Mouse (Mus musculus): Measurements from ENCODE around the gene Zfp169. TPM values are rescaled to one million over a fixed set of nuclear protein-coding genes. Genes with fewer than 3 reads are reported as not detected.
A peak's percentile ranks its signal among the peaks of the same experiment; 100 is the strongest.

The Zfp169 gene
- 4.9 and 5.2 TPM in 2 replicates for polyA plus RNA-seq (2015; fragmentation: Nextera tagmentation; extraction: Ambion mirVana)

- Histone ChIP-seq H3K4me1 (replicated peaks) (peaks cover 15% of the 10 kb centered on the region), H3K27ac (peak within 1 kb of the TSS; percentile 65), H3K9ac (replicated peaks) (peak within 1 kb of the TSS; percentile 89), H3K36me3 (no peaks in the 10 kb centered on the region), H3K27me3 (no peaks in the 10 kb centered on the region), H3K9me3 (no peaks in the 10 kb centered on the region), H3K4me3 (replicated peaks) (peak within 1 kb of the TSS; percentile 76), H3K4me2 (replicated peaks) (peak within 1 kb of the TSS; percentile 86)
- ATAC-seq, result peak; percentile 100
- WGBS, result 3% methylated on average over 34 of the region's 34 CpGs
Measured at GRCm38 (mm10) chr13:48513003-48513929, at the start of gene Zfp169, which contains the start of gene A830005F24Rik. TSS of gene Zfp169 (minus strand) at chr13:48513451. TSS of gene A830005F24Rik (plus strand) at chr13:48513570.

DNA sequence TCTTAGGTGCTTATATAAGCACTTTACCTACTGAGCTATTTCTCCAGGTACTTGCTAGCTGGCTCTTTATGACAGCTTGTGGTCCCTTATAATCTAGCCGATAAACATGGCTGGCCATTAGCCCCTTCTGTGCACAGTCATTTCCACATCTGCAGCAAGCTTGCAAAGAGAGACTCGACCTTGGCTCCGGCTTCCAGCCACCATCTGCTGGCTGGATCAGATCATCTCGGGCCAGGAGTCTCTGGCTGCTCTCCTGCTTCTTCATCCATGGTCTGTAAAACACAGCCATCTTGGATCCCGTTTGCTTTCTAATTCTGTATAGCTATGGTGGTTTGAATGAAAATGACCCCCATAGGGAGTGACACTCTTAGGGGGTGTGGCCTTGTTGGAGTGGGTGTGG lies 49.1 kb upstream of the Zfp169 start:
- 93% methylated on average over 5 of the region's 5 CpGs for WGBS
- H3K27ac ChIP-seq, result no peak overlapping the region
- H3K4me3 ChIP-seq (replicated peaks), result no peak overlapping the region
- ATAC-seq, result no peak
- H3K27me3 ChIP-seq, result no peaks in the 10 kb centered on the region
- no peaks in the 10 kb centered on the region for H3K36me3 ChIP-seq
- no peaks in the 10 kb centered on the region for H3K9me3 ChIP-seq
- no peak overlapping the region for H3K9ac ChIP-seq (replicated peaks)
- peaks cover 7% of the 10 kb centered on the region; the same call in 1 of the 2 replicates for H3K4me1 ChIP-seq (replicated peaks)
- H3K4me2 ChIP-seq (replicated peaks), result no peak overlapping the region

DNA sequence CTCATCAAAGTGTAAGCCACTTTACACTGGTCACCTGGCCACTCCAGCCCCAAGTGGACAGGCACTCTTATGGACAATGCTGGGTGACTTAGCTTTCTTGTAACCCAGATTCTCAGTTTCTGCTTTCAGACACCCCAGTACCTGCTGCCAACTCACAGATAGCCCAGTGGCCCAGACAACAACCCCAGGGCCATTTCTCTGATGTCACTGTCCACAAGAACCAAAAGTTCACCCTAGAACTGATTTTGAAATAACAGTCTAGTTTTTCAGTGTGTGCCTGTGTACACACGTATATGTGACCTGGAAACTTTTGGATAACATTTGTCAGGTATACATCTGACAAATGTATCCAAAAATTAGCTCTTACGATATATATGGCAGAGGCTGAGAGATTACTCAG lies 48.2 kb upstream of the Zfp169 start:
- WGBS, result 93% methylated on average over 2 of the region's 2 CpGs
- Histone ChIP-seq H3K27ac (no peak overlapping the region), H3K9me3 (no peaks in the 10 kb centered on the region), H3K4me3 (replicated peaks) (no peak overlapping the region), H3K27me3 (no peaks in the 10 kb centered on the region), H3K4me1 (replicated peaks) (peaks cover 6% of the 10 kb centered on the region; the same call in 1 of the 2 replicates), H3K36me3 (no peaks in the 10 kb centered on the region), H3K4me2 (replicated peaks) (no peak overlapping the region), H3K9ac (replicated peaks) (no peak overlapping the region)
- no peak for ATAC-seq

DNA sequence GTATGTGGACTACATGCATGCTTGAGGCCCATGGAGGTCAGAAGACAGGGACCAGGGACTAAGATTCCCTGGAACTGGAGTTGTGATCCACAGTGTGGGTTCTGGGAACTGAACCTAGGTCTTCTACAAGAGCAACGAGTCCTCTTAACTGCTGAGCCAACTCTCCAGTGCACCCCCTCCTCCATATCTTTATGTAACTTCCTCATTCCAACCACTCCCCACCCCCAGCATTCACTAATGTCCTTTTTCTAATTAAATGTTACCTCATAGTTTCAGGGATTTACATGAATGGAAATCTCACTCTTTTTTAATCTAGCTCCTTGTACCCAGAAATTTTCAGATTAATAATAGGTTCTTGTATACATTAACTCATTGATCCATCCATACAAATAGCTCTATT lies 42.7 kb upstream of the Zfp169 start:
- no peak for ATAC-seq
- H3K27me3 ChIP-seq, result no peaks in the 10 kb centered on the region

GRCm38 (mm10) chr13:48554552-48554951 lies 41.3 kb upstream of the Zfp169 start:
- Histone ChIP-seq H3K27me3 (no peaks in the 10 kb centered on the region), H3K36me3 (no peaks in the 10 kb centered on the region), H3K4me1 (replicated peaks) (0 out of 2 replicates have a peak, but pooled peaks cover 9% of the 10 kb centered on the region), H3K9ac (replicated peaks) (no peak overlapping the region), H3K27ac (no peak overlapping the region), H3K9me3 (no peaks in the 10 kb centered on the region), H3K4me3 (replicated peaks) (no peak overlapping the region), H3K4me2 (replicated peaks) (no peak overlapping the region)
- ATAC-seq, result no peak
- WGBS, result 70% methylated on average over 1 of the region's 1 CpGs

More for the DNA sequence above, 42.7 kb upstream of the Zfp169 start:
- Histone ChIP-seq H3K4me3 (replicated peaks) (no peak overlapping the region), H3K36me3 (no peaks in the 10 kb centered on the region), H3K27ac (no peak overlapping the region), H3K4me2 (replicated peaks) (no peak overlapping the region), H3K4me1 (replicated peaks) (0 out of 2 replicates have a peak, but pooled peaks cover 9% of the 10 kb centered on the region), H3K9me3 (no peaks in the 10 kb centered on the region), H3K9ac (replicated peaks) (no peak overlapping the region)
- 85% methylated on average over 1 of the region's 1 CpGs for WGBS

GRCm38 (mm10) chr13:48553511-48553910 lies 40.3 kb upstream of the Zfp169 start:
- Histone ChIP-seq H3K9ac (replicated peaks) (no peak overlapping the region), H3K36me3 (no peaks in the 10 kb centered on the region), H3K9me3 (no peaks in the 10 kb centered on the region), H3K27ac (no peak overlapping the region), H3K4me3 (replicated peaks) (no peak overlapping the region), H3K4me2 (replicated peaks) (no peak overlapping the region), H3K4me1 (replicated peaks) (0 out of 2 replicates have a peak, but pooled peaks cover 9% of the 10 kb centered on the region), H3K27me3 (no peaks in the 10 kb centered on the region)
- ATAC-seq, result no peak
- 58% methylated on average over 5 of the region's 5 CpGs for WGBS

DNA sequence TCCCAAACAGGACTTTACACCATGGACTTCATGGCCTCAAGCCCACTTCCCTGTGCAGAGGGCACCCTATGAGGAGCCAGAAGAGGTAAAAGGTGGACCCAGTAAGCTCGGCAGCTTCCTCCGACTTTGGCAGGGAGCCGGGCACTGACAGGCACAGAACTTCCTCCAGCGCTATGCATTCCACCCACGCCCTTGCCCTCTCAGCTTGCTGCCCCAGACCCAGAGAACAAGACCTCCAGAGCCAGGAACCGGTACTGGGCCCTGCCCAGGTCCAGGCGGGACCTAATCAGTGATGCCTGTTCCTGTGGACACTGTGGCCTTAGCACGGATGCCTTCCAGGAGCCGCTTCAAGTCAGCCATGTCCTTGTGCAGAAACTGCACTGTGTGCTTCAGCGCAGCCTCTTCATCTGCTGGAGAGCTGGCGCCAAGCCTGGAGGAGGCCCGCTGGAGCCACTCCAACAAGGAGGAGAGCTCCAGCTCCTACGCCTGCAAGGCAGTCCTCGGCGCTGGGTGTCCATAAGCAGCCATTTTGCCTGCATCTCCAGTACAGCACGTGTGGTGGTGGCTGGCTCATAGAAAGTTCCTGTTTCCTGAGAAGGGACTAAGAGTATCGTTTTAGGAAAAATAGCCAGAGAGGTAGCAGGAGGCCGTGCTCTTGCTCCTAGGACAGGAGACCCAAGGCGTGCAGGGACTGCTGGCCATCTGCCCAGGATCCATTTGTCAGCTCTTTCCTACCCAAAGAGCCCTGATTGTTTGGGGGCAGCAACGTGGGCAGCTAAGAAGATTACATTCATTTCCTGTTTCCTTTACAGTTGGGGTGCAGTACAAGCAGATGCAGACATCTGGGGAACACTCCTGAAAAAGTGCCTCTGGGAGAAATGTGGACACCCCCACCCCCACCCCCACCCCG lies 39.2 kb upstream of the Zfp169 start:
- no peaks in the 10 kb centered on the region for H3K9me3 ChIP-seq
- 74% methylated on average over 21 of the region's 21 CpGs for whole genome bisulfite sequencing
- peak; percentile 80 for ATAC-seq
- 0 out of 2 replicates have a peak, but pooled peaks cover 9% of the 10 kb centered on the region for H3K4me1 ChIP-seq (replicated peaks)
- no peaks in the 10 kb centered on the region for H3K27me3 ChIP-seq
- H3K27ac ChIP-seq, result peak overlapping the region; percentile 68
- H3K4me2 ChIP-seq (replicated peaks), result no peak overlapping the region
- H3K4me3 ChIP-seq (replicated peaks), result no peak overlapping the region
- no peaks in the 10 kb centered on the region for H3K36me3 ChIP-seq
- no peak overlapping the region for H3K9ac ChIP-seq (replicated peaks)

GRCm38 (mm10) chr13:48548296-48548695 lies 35.0 kb upstream of the Zfp169 start:
- WGBS, result 95% methylated on average over 5 of the region's 5 CpGs
- Histone ChIP-seq H3K9ac (replicated peaks) (no peak overlapping the region), H3K9me3 (no peaks in the 10 kb centered on the region), H3K27me3 (no peaks in the 10 kb centered on the region), H3K36me3 (no peaks in the 10 kb centered on the region), H3K4me2 (replicated peaks) (no peak overlapping the region), H3K27ac (no peak overlapping the region), H3K4me1 (replicated peaks) (peaks cover 24% of the 10 kb centered on the region), H3K4me3 (replicated peaks) (no peak overlapping the region)
- no peak for ATAC-seq

DNA sequence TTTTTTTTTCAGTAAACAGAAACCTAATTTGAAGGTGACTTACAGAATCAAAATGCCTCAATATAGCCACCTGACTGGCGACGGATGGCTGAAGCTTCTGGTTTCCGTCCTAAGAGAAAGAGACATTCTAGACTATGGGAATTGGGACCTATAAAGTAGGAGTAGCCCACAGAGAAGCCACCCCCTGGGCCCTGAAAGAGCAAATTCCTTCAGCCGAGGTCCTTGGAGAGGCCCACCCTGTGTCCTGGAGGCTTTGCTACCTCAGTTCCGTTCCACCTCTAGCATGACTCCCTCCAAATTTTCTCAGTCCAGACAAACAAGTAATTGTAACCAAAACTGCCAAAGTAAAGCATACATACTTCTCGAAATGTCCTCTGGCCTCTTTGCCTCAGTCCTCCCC lies 34.4 kb upstream of the Zfp169 start:
- H3K9ac ChIP-seq (replicated peaks), result no peak overlapping the region
- no peaks in the 10 kb centered on the region for H3K27me3 ChIP-seq
- WGBS, result 95% methylated on average over 6 of the region's 6 CpGs
- H3K4me2 ChIP-seq (replicated peaks), result no peak overlapping the region
- peaks cover 20% of the 10 kb centered on the region for H3K4me1 ChIP-seq (replicated peaks)
- no peak overlapping the region for H3K27ac ChIP-seq
- H3K36me3 ChIP-seq, result no peaks in the 10 kb centered on the region
- ATAC-seq, result no peak
- H3K4me3 ChIP-seq (replicated peaks), result no peak overlapping the region
- H3K9me3 ChIP-seq, result no peaks in the 10 kb centered on the region

DNA sequence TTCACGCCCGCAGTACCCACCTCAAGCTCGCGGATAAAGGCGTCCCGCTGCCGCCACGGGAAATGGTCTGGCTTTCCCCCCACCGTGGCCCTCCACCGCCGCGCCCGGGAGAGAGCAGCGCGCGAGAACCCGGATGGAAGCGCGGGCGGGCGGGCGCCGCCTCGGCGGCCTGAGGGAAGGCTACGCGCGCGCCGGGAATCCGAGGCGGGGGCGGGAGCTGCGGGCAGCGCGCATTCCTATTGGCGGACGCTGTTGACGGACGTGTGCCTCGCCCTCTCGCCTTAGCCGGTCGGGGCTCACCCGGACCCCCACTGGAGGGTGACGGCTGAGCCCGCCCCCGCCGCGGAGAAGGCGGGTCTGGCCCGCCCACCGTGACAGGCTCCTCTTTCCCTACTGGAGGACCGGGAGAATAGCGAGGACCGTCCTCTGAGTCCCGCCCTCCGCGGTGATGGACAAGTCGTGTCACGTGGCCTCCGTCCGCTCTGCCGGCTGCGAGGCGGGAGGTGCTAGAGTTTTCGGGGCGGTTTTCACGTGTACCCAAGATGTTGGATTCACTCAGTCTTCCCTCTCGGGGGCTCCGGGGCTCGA lies 33.2 kb upstream of the Zfp169 start:
- Histone ChIP-seq H3K9me3 (no peaks in the 10 kb centered on the region), H3K4me1 (replicated peaks) (peaks cover 25% of the 10 kb centered on the region), H3K4me3 (replicated peaks) (peak overlapping the region; percentile 79), H3K27ac (peak overlapping the region; percentile 100), H3K9ac (replicated peaks) (peak overlapping the region; percentile 95), H3K36me3 (no peaks in the 10 kb centered on the region), H3K4me2 (replicated peaks) (peak overlapping the region; percentile 57), H3K27me3 (no peaks in the 10 kb centered on the region)
- WGBS, result under 1% methylated on average over 54 of the region's 72 CpGs
- ATAC-seq, result peak; percentile 99

DNA sequence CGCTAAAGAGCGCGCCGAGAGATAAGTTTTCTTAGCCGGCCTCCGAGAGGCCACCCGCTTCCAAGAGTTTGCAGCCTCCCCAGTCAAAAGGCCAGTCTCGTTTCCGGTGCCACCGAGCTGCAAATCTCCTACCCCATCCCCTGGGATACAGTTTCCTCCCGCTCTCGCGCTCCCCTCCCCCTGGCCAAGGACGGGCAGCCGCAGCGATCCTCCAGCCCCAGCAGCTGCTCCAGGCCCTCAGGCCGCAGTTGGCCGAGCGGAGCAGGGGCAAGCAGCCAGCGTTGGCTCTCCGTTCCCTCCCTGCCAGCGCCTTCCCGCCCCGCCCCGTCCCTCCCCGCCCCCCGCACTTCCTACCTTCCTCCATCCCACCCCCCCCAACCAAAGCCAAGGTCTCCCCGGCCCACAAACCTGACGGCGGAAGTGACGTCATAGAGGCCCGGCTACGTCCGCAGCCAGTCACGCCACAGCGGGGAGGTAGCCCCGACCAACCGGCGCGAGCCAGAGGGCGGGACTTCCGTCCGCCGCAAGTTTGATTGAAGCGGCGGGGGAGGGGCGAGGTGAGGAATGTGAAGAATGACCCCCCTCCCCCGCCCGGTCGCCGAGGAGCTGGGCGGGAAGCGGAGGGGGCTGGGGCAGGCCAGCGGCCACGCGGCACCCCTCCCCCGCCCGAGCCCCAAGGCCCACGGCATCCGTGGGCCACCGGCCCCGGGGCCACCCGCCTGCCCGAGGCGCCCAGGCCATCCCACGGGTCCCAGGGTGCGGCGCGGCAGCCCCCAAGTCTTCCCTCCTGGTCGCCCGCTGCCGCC lies 32.4 kb upstream of the Zfp169 start:
- peak overlapping the region; percentile 79 for H3K4me2 ChIP-seq (replicated peaks)
- no peaks in the 10 kb centered on the region for H3K9me3 ChIP-seq
- under 1% methylated on average over 64 of the region's 72 CpGs for WGBS
- peak overlapping the region; percentile 79 for H3K4me3 ChIP-seq (replicated peaks)
- H3K4me1 ChIP-seq (replicated peaks), result peaks cover 30% of the 10 kb centered on the region
- peak overlapping the region; percentile 95 for H3K9ac ChIP-seq (replicated peaks)
- H3K36me3 ChIP-seq, result no peaks in the 10 kb centered on the region
- ATAC-seq, result peak; percentile 82
- no peaks in the 10 kb centered on the region for H3K27me3 ChIP-seq
- peak overlapping the region; percentile 100 for H3K27ac ChIP-seq

Measured in midbrain, embryonic 13.5 days (tissue).